Mouse (Mus musculus) heart, embryonic 13.5 days (tissue): ENCODE data around the gene Nim1k. TPM values are rescaled to one million over a fixed set of nuclear protein-coding genes. Genes with fewer than 3 reads are reported as not detected.

Source experiments
- ATAC-seq: fragments of 200-750 bp; cut with Nextera tagmentation; 2 replicates; pipeline ENCODE4 v1.8.0; 2017; ENCODE audit warnings: moderate TSS enrichment; ENCODE audit not compliant: insufficient number of reproducible peaks, low FRiP score, low TSS enrichment; ENCODE audit errors: extremely low read depth
- H3K27ac ChIP-seq: fragments of 300-500 bp; sonication (generic); replicated peaks from 2 replicates; pipeline ENCODE4 v1.5.1; 2015; ENCODE audit warnings: moderate library complexity, mild to moderate bottlenecking, inconsistent platforms
- H3K27me3 ChIP-seq: fragments of 300-500 bp; sonication (generic); replicated peaks from 2 replicates; pipeline ENCODE4 v1.6.1; 2015; ENCODE audit warnings: mild to moderate bottlenecking, inconsistent platforms
- H3K36me3 ChIP-seq: fragments of 300-500 bp; sonication (generic); 2 replicates; pipeline ENCODE4 v1.6.1; 2015; ENCODE audit warnings: mild to moderate bottlenecking, inconsistent platforms
- H3K4me1 ChIP-seq: fragments of 300-500 bp; sonication (generic); 2 replicates; pipeline ENCODE4 v1.6.1; 2015; ENCODE audit warnings: inconsistent platforms
- H3K4me2 ChIP-seq: fragments of 300-500 bp; sonication (generic); 2 replicates; pipeline ENCODE4 v1.6.1; 2015; ENCODE audit warnings: inconsistent platforms, mild to moderate bottlenecking, moderate library complexity
- H3K4me3 ChIP-seq: fragments of 300-500 bp; sonication (generic); 2 replicates; pipeline ENCODE4 v1.5.1; 2015; ENCODE audit warnings: moderate library complexity, mild to moderate bottlenecking, inconsistent platforms
- H3K9ac ChIP-seq: fragments of 300-500 bp; sonication (generic); 2 replicates; pipeline ENCODE4 v1.6.1; 2015; ENCODE audit warnings: inconsistent platforms, mild to moderate bottlenecking, moderate library complexity
- H3K9me3 ChIP-seq: fragments of 300-500 bp; sonication (generic); 2 replicates; pipeline ENCODE4 v1.6.1; 2016; ENCODE audit warnings: inconsistent platforms
- WGBS: fragments of 180-500 bp; shearing (Covaris S2); methylation state at CpG from one replicate; pipeline ENCODE4 v1.1.7; 2015; ENCODE audit warnings: mixed read lengths; 5-methylcytosine and 5-hydroxymethylcytosine counted together
- polyA plus RNA-seq: library from polyadenylated mRNA; unstranded; fragments of >200 nt; fragmentation: Nextera tagmentation; extraction: Ambion mirVana; gene quantifications from 2 replicates; pipeline ENCODE4 v1.2.1, GENCODE M21; 2015

Gene Nim1k
- polyA plus RNA-seq, 1 experiment from 2014 or later: 0.53 TPM

DNA sequence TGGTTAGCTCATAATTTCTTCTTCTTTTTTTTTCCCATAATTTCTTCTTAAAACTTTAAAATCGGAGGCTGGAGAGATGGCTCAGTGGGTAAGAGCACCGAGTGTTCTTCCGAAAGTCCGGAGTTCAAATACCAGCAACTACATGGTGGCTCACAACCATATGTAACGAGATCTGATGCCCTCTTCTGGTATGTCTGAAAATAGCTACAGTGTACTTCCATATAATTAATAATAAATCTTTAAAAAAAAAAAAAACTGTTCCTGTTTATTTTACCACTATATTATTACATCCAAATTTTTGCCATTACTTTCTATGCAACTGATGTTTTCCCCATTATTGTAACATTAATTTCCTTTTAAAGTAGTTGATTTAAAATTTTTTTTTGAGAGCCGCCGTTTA is 31.1 kb downstream of the Nim1k start:
- 79% methylated on average over 7 of the region's 7 CpGs for WGBS
- no peaks in the 10 kb centered on the region for H3K9me3 ChIP-seq
- no peaks in the 10 kb centered on the region for H3K36me3 ChIP-seq
- no peak overlapping the region for H3K27ac ChIP-seq
- H3K9ac ChIP-seq: no peak overlapping the region
- H3K4me2 ChIP-seq: no peak overlapping the region
- H3K4me1 ChIP-seq: no peaks in the 10 kb centered on the region
- H3K4me3 ChIP-seq: no peak overlapping the region
- H3K27me3 ChIP-seq: no peaks in the 10 kb centered on the region
- ATAC-seq: no peak

DNA sequence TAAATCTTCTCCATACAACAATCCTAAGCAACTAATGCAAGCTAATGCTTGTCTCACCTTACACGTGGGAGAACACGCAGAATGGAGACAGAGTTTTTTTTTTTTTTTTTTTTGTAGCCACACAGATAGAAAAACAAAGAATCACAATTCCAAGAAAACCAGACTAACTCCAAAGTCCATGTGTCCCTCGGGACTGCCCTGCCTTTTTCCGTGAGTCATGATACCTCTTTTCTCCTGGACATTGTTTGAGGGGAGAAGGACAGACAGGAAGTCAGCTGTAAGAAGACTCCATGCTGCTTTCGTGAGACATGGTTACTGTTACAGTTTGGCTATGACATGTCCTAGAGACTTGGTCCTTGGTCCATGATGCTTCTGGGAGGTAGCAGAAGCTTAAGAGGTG is 32.3 kb downstream of the Nim1k start:
- Histone ChIP-seq H3K4me1 (no peaks in the 10 kb centered on the region), H3K4me3 (no peak overlapping the region), H3K36me3 (no peaks in the 10 kb centered on the region), H3K27ac (no peak overlapping the region), H3K27me3 (no peaks in the 10 kb centered on the region), H3K9ac (no peak overlapping the region), H3K4me2 (no peak overlapping the region), H3K9me3 (no peaks in the 10 kb centered on the region)
- WGBS: 60% methylated on average over 5 of the region's 5 CpGs
- no peak for ATAC-seq

GRCm38 (mm10) chr13:119722447-119722846 is 33.2 kb downstream of the Nim1k start:
- H3K9ac ChIP-seq: no peak overlapping the region
- no peak overlapping the region for H3K4me3 ChIP-seq
- H3K27ac ChIP-seq: no peak overlapping the region
- H3K9me3 ChIP-seq: no peaks in the 10 kb centered on the region
- H3K4me1 ChIP-seq: no peaks in the 10 kb centered on the region
- ATAC-seq: no peak
- no peaks in the 10 kb centered on the region for H3K36me3 ChIP-seq
- 73% methylated on average over 3 of the region's 3 CpGs for WGBS
- no peaks in the 10 kb centered on the region for H3K27me3 ChIP-seq
- H3K4me2 ChIP-seq: no peak overlapping the region

DNA sequence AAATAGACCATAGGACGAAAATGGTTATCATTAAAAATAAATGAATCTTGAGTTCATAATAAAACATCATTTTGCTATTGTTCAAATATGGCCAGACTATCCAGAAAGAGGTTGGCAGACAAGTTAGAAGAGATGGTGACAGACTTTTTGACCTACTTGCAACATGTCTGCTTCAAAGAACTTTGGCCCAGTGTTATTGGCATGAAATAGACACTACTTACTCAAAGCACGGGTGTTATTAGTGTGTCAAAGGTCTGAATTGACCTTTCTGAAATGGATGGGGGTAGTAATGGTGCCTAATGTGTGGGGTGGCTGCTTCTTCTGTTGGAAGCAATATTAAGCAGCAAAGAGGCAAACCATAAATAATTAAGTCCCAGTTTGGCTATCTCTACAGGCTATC is 39.6 kb downstream of the Nim1k start:
- WGBS: 73% methylated on average over 2 of the region's 2 CpGs

GRCm38 (mm10) chr13:119713821-119714220 is 41.9 kb downstream of the Nim1k start:
- H3K36me3 ChIP-seq: peaks cover 22% of the 10 kb centered on the region
- 41% methylated on average over 9 of the region's 9 CpGs for WGBS
- H3K4me2 ChIP-seq: no peak overlapping the region
- no peak for ATAC-seq
- no peak overlapping the region for H3K27ac ChIP-seq
- H3K4me3 ChIP-seq: no peak overlapping the region
- H3K27me3 ChIP-seq: no peaks in the 10 kb centered on the region
- H3K9me3 ChIP-seq: no peaks in the 10 kb centered on the region
- no peak overlapping the region for H3K9ac ChIP-seq
- H3K4me1 ChIP-seq: peaks cover 10% of the 10 kb centered on the region

More for the DNA sequence above, 39.6 kb downstream of the Nim1k start:
- Histone ChIP-seq H3K4me3 (no peak overlapping the region), H3K4me1 (no peaks in the 10 kb centered on the region), H3K9me3 (no peaks in the 10 kb centered on the region), H3K4me2 (no peak overlapping the region), H3K36me3 (peaks cover 2% of the 10 kb centered on the region), H3K27ac (no peak overlapping the region), H3K9ac (no peak overlapping the region), H3K27me3 (no peaks in the 10 kb centered on the region)
- no peak for ATAC-seq

- no peak for ATAC-seq
- Histone ChIP-seq H3K36me3 (peaks cover 26% of the 10 kb centered on the region), H3K4me2 (no peak overlapping the region), H3K4me1 (peaks cover 10% of the 10 kb centered on the region), H3K9ac (no peak overlapping the region), H3K9me3 (no peaks in the 10 kb centered on the region), H3K27me3 (no peaks in the 10 kb centered on the region), H3K4me3 (no peak overlapping the region), H3K27ac (no peak overlapping the region)
- 60% methylated on average over 8 of the region's 8 CpGs for WGBS
These were observed 42.4 kb downstream of the Nim1k start for GRCm38 (mm10) chr13:119713107-119713787.

- H3K9me3 ChIP-seq: no peaks in the 10 kb centered on the region
- H3K27me3 ChIP-seq: no peaks in the 10 kb centered on the region
- H3K27ac ChIP-seq: no peak overlapping the region
- no peak for ATAC-seq
- H3K4me3 ChIP-seq: no peak overlapping the region
- 86% methylated on average over 11 of the region's 11 CpGs for WGBS
- peaks cover 10% of the 10 kb centered on the region for H3K4me1 ChIP-seq
- no peak overlapping the region for H3K9ac ChIP-seq
- no peak overlapping the region for H3K4me2 ChIP-seq
- H3K36me3 ChIP-seq: peaks cover 30% of the 10 kb centered on the region
These were observed 43.2 kb downstream of the Nim1k start for GRCm38 (mm10) chr13:119712463-119712862.

DNA sequence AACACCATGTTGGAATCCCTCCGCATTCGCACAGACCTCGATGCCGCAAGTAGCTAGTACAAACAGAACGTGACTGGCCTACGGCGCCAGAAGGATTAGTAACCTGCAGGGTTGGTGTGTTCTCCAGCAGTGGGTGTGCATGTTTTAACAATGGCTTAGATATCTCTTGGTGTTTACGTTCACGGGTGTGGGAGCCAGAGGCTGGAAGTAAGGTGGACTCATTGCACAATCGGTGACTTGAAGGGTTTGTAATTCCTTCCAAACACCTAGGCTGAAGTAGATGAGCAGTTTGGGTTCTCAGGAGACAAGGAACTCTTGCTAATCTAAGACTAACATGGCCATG is 45.4 kb downstream of the Nim1k start:
- H3K4me3 ChIP-seq: no peak overlapping the region
- WGBS: 85% methylated on average over 10 of the region's 10 CpGs
- H3K27ac ChIP-seq: no peak overlapping the region
- H3K9ac ChIP-seq: no peak overlapping the region
- ATAC-seq: no peak
- peaks cover 49% of the 10 kb centered on the region for H3K36me3 ChIP-seq
- H3K4me1 ChIP-seq: peaks cover 10% of the 10 kb centered on the region
- no peaks in the 10 kb centered on the region for H3K27me3 ChIP-seq
- H3K9me3 ChIP-seq: no peaks in the 10 kb centered on the region
- no peak overlapping the region for H3K4me2 ChIP-seq

- Histone ChIP-seq H3K9ac (no peak overlapping the region), H3K4me3 (no peak overlapping the region), H3K4me1 (peaks cover 10% of the 10 kb centered on the region), H3K4me2 (no peak overlapping the region), H3K9me3 (no peaks in the 10 kb centered on the region), H3K27ac (no peak overlapping the region), H3K27me3 (no peaks in the 10 kb centered on the region), H3K36me3 (peaks cover 55% of the 10 kb centered on the region)
- WGBS: 72% methylated on average over 8 of the region's 8 CpGs
- ATAC-seq: no peak
These were observed 46.1 kb downstream of the Nim1k start for GRCm38 (mm10) chr13:119709388-119710267.

GRCm38 (mm10) chr13:119708941-119709340 is 46.7 kb downstream of the Nim1k start:
- Histone ChIP-seq H3K9ac (no peak overlapping the region), H3K4me2 (no peak overlapping the region), H3K4me1 (peaks cover 10% of the 10 kb centered on the region), H3K27me3 (no peaks in the 10 kb centered on the region), H3K9me3 (no peaks in the 10 kb centered on the region), H3K27ac (no peak overlapping the region), H3K4me3 (no peak overlapping the region), H3K36me3 (peaks cover 62% of the 10 kb centered on the region)
- WGBS: 69% methylated on average over 5 of the region's 5 CpGs
- ATAC-seq: no peak

- no peak overlapping the region for H3K9ac ChIP-seq
- WGBS: 92% methylated on average over 6 of the region's 6 CpGs
- H3K4me1 ChIP-seq: peaks cover 10% of the 10 kb centered on the region
- H3K27me3 ChIP-seq: no peaks in the 10 kb centered on the region
- H3K36me3 ChIP-seq: peaks cover 71% of the 10 kb centered on the region
- H3K27ac ChIP-seq: no peak overlapping the region
- no peak overlapping the region for H3K4me2 ChIP-seq
- no peaks in the 10 kb centered on the region for H3K9me3 ChIP-seq
- ATAC-seq: no peak
- no peak overlapping the region for H3K4me3 ChIP-seq
These were observed 47.8 kb downstream of the Nim1k start for GRCm38 (mm10) chr13:119707906-119708305.

- WGBS: 76% methylated on average over 7 of the region's 7 CpGs
- Histone ChIP-seq H3K27me3 (no peaks in the 10 kb centered on the region), H3K27ac (no peak overlapping the region), H3K9ac (no peak overlapping the region), H3K4me1 (peaks cover 10% of the 10 kb centered on the region), H3K9me3 (no peaks in the 10 kb centered on the region), H3K4me2 (no peak overlapping the region), H3K36me3 (peaks cover 80% of the 10 kb centered on the region), H3K4me3 (no peak overlapping the region)
- ATAC-seq: no peak
These were observed 48.7 kb downstream of the Nim1k start for GRCm38 (mm10) chr13:119706953-119707352.
